Mouse (Mus musculus) gastrocnemius, postnatal 36 days (tissue): ENCODE results near the gene Cldn12. TPM values are rescaled to one million over a fixed set of nuclear protein-coding genes. Genes with fewer than 3 reads are reported as not detected.

Experiments used
- DNase-seq, 2 experiments: peaks; one replicate each; pipeline ENCODE4 v3.0.0; 2022
- intact Hi-C: fragments of 180-260 bp; cut with DNase I; formaldehyde crosslinking; loops from one replicate; pipeline ENCODE4 v1.15.1; 2025
- long read RNA-seq, 2 experiments: library from polyadenylated mRNA; stranded (forward); transcript quantifications; one replicate each; pipeline ENCODE4 v2.0.0; 2021
- total RNA-seq, 2 experiments: library from RNA; stranded (reverse); gene quantifications; 2 replicates each; pipeline ENCODE4 v1.2.3; 2021

Gene Cldn12
- 10 to 100 TPM; 12.3 to 14.2 TPM for total RNA-seq
- long read RNA-seq, experiment 1, partial matches to known transcripts: 0 of 4 reads
- long read RNA-seq, experiment 1, other reads (novel, unspliced or antisense): 2 of 4 reads
- long read RNA-seq, experiment 2, partial matches to known transcripts: 0 of 5 reads
- long read RNA-seq, experiment 2, other reads (novel, unspliced or antisense): 2 of 5 reads

GRCm38 (mm10) chr5:5514196-5515076, at the start of gene Cldn12:
Gene Cldn12 (minus strand): TSS chr5:5514958.
- peak; percentile 94 to 97 for DNase-seq
- intact Hi-C loops: loop anchor here (5.0 kb wide), 1 partner anchor 38 kb away; no protein-coding TSS in a partner anchor

DNA sequence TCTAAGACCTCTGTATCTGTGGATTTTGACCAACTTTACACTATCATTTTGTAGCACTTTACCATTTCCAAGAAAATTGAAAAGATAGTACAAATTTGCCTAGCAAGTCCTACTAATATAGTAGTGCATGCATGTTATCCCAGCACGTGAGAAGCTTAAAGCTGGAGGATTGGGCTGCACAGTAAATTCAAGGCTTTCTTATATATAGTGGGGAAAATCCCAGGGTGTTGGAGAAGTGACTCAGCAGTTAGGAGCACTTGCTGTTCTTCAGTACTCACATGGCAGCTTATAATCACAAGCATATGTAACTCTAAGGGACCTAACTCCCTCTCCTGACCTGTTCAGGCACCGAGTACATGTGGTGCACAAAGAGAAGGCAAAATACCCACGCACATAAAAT, 47.7 kb upstream of the Cldn12 start:
- DNase-seq: no peak
- intact Hi-C loops: no loop called here

DNA sequence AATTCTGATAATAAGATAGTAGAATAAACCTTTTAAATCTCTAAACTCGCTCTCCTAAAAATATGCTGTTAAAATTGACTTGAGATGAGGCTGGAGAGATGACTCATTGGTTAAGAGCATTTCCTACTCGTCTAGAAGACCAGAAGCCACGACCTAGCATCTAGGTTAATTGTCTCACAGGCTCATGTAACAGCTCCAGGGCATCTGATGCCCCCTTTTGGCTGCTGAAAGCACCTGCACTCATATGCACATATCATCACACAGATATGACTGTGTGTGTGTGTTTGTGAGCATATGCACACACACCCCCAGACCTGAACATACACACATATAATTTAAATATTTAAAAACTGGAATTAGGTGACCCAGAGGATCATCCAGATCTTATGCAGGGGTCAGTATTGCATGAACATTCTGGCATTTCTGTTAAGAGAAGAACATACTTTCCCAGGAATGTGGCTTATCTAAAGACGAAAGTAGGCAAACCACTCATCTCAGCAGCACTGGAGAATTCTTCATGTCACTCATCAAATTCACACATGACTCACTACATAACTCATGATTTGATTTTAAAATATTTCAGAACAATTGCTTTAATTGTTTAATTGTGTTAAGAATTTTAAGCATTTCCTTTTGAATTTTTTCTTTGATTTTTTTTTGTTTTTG, 46.4 kb upstream of the Cldn12 start:
- DNase-seq: no peak
- intact Hi-C loops: no loop called here

DNA sequence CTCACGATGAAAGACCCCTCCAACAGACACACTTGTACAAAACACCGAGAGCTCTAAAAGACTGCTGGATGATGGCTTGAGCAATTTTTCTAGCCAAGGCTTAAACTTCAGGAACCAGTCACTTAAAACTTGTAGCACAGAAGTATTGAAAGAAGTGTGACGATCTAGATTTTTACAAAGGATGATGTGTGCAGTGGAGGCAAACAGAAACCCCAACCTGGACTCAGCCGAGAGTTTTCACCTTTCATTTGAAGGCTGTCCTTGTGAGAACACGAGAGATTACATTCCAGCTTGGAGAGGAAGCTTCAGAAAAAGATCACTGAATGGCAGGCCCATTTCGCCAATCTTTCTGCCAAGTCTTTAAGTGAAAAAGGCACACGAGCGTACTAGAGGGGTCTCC, 45.0 kb upstream of the Cldn12 start:
- intact Hi-C loops: no loop called here
- no peak for DNase-seq

GRCm38 (mm10) chr5:5559079-5559740, 44.5 kb upstream of the Cldn12 start, which contains the start of gene Gtpbp10:
Gene Gtpbp10 (minus strand): TSS chr5:5559538.
- DNase-seq: peak; percentile 84 to 90
- intact Hi-C loops: no loop called here

- DNase-seq: no peak
These were observed 36.4 kb upstream of the Cldn12 start for GRCm38 (mm10) chr5:5551110-5551509.

DNA sequence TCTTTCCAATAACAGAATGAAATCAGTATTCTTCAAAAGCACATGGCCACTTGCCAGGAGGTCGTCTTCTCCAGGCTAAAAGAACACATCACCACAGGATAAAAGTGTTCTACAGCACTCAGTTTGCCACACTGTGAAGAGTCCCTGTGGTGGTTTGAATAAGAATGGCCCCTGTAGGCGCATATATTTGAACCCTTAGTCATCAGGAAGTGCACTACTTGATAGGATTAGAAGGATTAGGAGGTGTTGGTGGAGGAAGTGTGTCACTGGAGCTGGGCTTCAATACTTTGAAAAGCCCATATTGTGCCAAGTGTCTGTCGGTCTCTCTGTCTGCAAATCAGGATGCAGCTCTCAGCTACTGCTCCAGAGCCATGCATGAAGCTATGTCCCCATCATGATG, 25.6 kb upstream of the Cldn12 start:
- intact Hi-C loops: no loop called here
- no peak for DNase-seq

More at GRCm38 (mm10) chr5:5551110-5551509, 36.4 kb upstream of the Cldn12 start:
- intact Hi-C loops: loop anchor here (5.0 kb wide), 1 partner anchor 34 kb away; no protein-coding TSS in a partner anchor

DNA sequence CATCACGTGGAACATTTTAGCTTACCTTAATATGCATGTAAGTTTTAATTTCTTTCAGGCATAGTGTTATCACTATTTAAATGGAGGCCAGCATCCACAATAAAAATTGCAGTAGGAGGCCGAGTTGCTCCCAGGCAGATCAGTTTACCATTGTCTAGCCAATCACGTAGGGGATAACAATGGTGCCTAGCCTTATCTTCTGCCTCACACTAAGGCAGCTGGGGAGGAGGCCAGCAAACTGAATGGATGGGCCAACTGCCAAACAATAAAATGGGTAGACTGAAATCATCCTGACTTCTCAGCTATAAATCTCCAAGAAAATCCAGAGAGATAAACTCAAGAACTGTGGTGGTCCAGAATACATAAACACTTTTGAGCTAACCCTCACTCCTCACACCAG, 25.0 kb upstream of the Cldn12 start:
- DNase-seq: no peak
- intact Hi-C loops: no loop called here

- intact Hi-C loops: no loop called here
- no peak for DNase-seq
These were observed 21.4 kb upstream of the Cldn12 start for GRCm38 (mm10) chr5:5536131-5536530.

GRCm38 (mm10) chr5:5533656-5534420, 19.1 kb upstream of the Cldn12 start:
- intact Hi-C loops: no loop called here

GRCm38 (mm10) chr5:5515411-5515810, 653 bp upstream of the Cldn12 start:
- intact Hi-C loops: loop anchor here (5.0 kb wide), 1 partner anchor 37 kb away; no protein-coding TSS in a partner anchor

More at GRCm38 (mm10) chr5:5533656-5534420, 19.1 kb upstream of the Cldn12 start:
- DNase-seq: no peak

DNA sequence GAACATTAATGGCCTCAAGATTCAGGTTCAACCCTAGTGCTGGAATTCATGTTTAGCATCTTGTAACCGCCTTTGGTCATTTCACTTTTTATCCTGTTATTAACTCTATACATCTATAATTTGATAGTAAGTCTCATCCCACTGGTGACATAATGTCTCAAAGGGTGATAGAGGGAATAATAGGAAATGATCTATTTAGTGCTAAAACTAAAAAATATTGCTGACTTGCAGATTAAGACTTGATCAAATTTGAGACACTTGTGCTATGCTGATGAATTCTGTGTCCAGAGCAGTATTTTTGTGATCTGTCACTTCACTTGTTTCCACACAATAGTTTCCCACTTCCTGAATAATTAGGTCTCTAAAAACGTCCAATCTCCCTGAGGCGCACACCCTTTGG, 3.4 kb downstream of the Cldn12 start:
- DNase-seq: no peak
- intact Hi-C loops: no loop called here

More at GRCm38 (mm10) chr5:5515411-5515810, 653 bp upstream of the Cldn12 start:
- no peak for DNase-seq

DNA sequence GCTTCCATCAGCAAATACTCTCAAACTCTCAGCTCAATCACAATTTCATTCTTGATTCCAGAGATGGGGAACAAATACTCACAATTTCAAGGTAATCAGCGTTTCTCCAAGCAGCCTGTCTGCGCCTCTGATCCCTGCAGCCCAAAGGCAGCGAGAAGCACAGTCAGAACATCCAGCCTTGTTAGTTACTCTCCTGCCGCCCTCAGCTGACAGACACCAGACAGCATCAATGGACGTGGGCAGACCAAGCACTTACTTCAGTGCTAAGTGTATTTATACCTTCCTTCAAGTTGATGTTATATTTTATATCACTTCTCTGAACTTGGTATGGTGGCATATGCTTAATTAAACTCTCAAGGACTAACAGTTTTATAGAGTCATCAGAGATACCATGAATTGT, 3.8 kb downstream of the Cldn12 start:
- no peak for DNase-seq
- intact Hi-C loops: no loop called here

GRCm38 (mm10) chr5:5510304-5510887, 4.4 kb downstream of the Cldn12 start:
- DNase-seq: no peak
- intact Hi-C loops: no loop called here

GRCm38 (mm10) chr5:5508231-5508630, 6.5 kb downstream of the Cldn12 start:
- intact Hi-C loops: loop anchor here (10.0 kb wide), 1 partner anchor 137 kb away; no protein-coding TSS in a partner anchor
- no peak for DNase-seq

- peak; percentile 48 to 50 for DNase-seq
- intact Hi-C loops: loop anchor here (10.0 kb wide), 1 partner anchor 137 kb away; no protein-coding TSS in a partner anchor
These were observed 7.0 kb downstream of the Cldn12 start for GRCm38 (mm10) chr5:5507701-5508225.

- intact Hi-C loops: loop anchor here (10.0 kb wide), 1 partner anchor 140 kb away; no protein-coding TSS in a partner anchor
- DNase-seq: no peak
These were observed 10.3 kb downstream of the Cldn12 start for GRCm38 (mm10) chr5:5504456-5504855.

- DNase-seq: no peak
- intact Hi-C loops: loop anchor here (10.0 kb wide), 1 partner anchor 141 kb away; no protein-coding TSS in a partner anchor
These were observed 11.4 kb downstream of the Cldn12 start for GRCm38 (mm10) chr5:5503381-5503780.

GRCm38 (mm10) chr5:5501583-5501982, 13.2 kb downstream of the Cldn12 start:
- intact Hi-C loops: loop anchor here (10.0 kb wide), 1 partner anchor 143 kb away; no protein-coding TSS in a partner anchor

More at GRCm38 (mm10) chr5:5501583-5501982, 13.2 kb downstream of the Cldn12 start:
- no peak for DNase-seq
